Mouse (Mus musculus) heart, postnatal 0 days (tissue): ENCODE results near the gene Gpr182.
A peak's percentile ranks its signal among the peaks of the same experiment; 100 is the strongest.

Experiments
- CTCF ChIP-seq: IDR thresholded peaks from 2 replicates; pipeline ENCODE4 v1.5.1; 2016; ENCODE audit warnings: antibody characterized with exemption, control low read depth, low read depth
- EP300 ChIP-seq: IDR thresholded peaks from 2 replicates; pipeline ENCODE4 v1.6.1; 2016; ENCODE audit warnings: antibody characterized with exemption, low read depth

GRCm38 (mm10) chr10:127754566-127755166 lies 3.1 kb upstream of the Gpr182 start:
- TF ChIP-seq CTCF: no peak
- peak; percentile 58; the same call in 1 of the 2 replicates for TF ChIP-seq EP300
